Mouse (Mus musculus) testis, adult 2 months (tissue): ENCODE measurements around the gene Egln2. TPM values are rescaled to one million over a fixed set of nuclear protein-coding genes. Genes with fewer than 3 reads are reported as not detected.

Source experiments
- H3K27ac ChIP-seq: fragments of 200-500 bp; 2 replicates; pipeline ENCODE4 v1.5.1; 2012; ENCODE audit warnings: low read depth, low read length; ENCODE audit not compliant: control insufficient read depth, insufficient read depth
- H3K27me3 ChIP-seq: fragments of 200-500 bp; 2 replicates; pipeline ENCODE4 v1.6.1; 2012; ENCODE audit warnings: mild to moderate bottlenecking, low read length, moderate library complexity; ENCODE audit not compliant: control insufficient read depth, insufficient read depth
- H3K36me3 ChIP-seq: fragments of 200-500 bp; 2 replicates; pipeline ENCODE4 v1.6.1; 2012; ENCODE audit warnings: mild to moderate bottlenecking, low read length; ENCODE audit not compliant: control insufficient read depth, insufficient read depth
- H3K4me1 ChIP-seq: fragments of 200-500 bp; 2 replicates; pipeline ENCODE4 v1.6.1; 2012; ENCODE audit warnings: low read length; ENCODE audit not compliant: control insufficient read depth, insufficient read depth
- H3K4me3 ChIP-seq: fragments of 200-500 bp; 2 replicates; pipeline ENCODE4 v1.5.1; 2012; ENCODE audit warnings: low read depth, mild to moderate bottlenecking, low read length, moderate library complexity, mixed read lengths; ENCODE audit not compliant: control insufficient read depth
- CTCF ChIP-seq: fragments of 200-500 bp; IDR thresholded peaks from 2 replicates; pipeline ENCODE4 v1.5.1; 2012; ENCODE audit warnings: low read depth, mild to moderate bottlenecking, inconsistent platforms, low read length, moderate library complexity; ENCODE audit not compliant: control insufficient read depth, insufficient read depth, insufficient replicate concordance
- POLR2A ChIP-seq: fragments of 200-500 bp; IDR thresholded peaks from 2 replicates; pipeline ENCODE4 v1.6.1; 2012; ENCODE audit warnings: low read depth, mild to moderate bottlenecking, inconsistent platforms, low read length, moderate library complexity; ENCODE audit not compliant: control insufficient read depth
- polyA plus RNA-seq: library from polyadenylated mRNA; depleted of rRNA; stranded (reverse); fragments of >200 nt; gene quantifications from 2 replicates; pipeline ENCODE4 v1.2.3, GENCODE M21; 2012

The Egln2 gene
- polyA plus RNA-seq, 1 experiment: 622 TPM

DNA sequence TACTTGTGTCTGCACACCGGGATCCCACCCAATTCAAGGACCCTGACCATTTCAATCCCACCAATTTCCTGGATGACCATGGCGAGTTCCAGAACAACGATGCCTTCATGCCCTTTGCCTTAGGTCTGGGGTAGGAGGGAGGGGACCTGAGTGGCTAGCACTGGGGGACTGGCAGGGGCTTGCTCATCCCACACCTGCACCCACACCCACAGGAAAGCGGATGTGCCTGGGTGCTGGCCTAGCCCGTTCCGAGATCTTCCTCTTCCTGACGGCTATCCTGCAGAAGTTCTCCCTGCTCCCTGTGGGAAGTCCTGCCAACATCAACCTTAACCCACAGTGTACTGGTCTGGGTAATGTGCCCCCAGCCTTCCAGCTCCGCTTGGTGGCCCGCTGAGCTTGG is 8.4 kb downstream of the Egln2 start:
- no peak overlapping the region for H3K27ac ChIP-seq
- no peaks in the 10 kb centered on the region for H3K27me3 ChIP-seq
- no peak for TF ChIP-seq CTCF
- no peak for TF ChIP-seq POLR2A
- H3K4me1 ChIP-seq: peaks cover 11% of the 10 kb centered on the region
- peaks cover 2% of the 10 kb centered on the region for H3K36me3 ChIP-seq
- no peak overlapping the region for H3K4me3 ChIP-seq

DNA sequence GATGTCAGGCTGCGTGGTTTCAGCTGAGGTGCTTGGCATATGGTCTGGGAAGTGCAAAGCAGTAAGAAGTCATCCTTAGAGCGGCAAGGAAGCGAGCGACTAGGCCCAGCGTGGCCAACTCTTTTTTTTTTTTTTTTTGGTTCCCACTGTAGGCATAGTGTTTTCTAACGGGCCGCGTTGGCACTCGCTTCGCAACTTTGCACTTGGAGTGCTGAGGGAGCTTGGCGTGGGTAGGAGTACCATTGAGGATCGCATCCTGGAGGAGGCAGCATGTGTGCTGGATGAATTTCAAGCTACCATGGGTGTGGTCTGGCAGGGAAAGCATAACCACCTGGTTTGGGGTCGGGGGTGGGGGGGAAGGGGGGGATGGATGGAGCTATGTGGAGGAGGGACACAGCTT is 10.6 kb downstream of the Egln2 start:
- H3K4me3 ChIP-seq: no peak overlapping the region
- peaks cover 2% of the 10 kb centered on the region for H3K36me3 ChIP-seq
- TF ChIP-seq POLR2A: no peak
- TF ChIP-seq CTCF: no peak
- peaks cover 11% of the 10 kb centered on the region for H3K4me1 ChIP-seq
- no peaks in the 10 kb centered on the region for H3K27me3 ChIP-seq
- no peak overlapping the region for H3K27ac ChIP-seq

DNA sequence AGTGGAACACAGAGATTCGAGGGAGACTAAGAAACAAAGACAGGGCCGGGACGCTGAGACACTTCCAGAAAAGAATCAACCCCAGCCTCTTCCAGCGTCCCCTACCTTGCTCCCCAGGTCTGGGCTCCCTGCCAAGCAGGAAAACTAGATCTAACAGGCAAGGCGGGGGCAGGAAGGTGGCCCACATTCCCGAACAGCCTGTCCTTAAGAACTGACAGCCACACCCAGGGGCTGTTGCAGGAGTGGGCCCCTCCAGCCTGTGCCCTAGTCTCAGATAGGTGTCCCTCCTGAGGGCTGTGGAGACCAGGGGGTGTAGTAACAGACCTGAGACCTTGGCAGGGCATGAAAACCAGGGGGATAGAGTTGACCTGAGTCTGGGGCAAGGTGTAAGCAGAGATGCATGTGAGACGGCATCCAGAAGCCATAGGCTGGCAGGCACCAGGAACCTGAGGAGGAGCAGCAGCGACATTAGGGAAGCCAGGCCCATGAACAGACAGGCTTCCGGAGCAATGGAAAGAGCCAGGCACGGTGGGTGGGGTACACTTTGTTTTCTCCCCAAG is 13.3 kb downstream of the Egln2 start, which contains the start of gene Cyp2t4:
Gene Cyp2t4, plus strand, starts transcription at position 510 of the 560 bp plus-strand sequence.
- TF ChIP-seq CTCF (no peak), POLR2A (no peak)
- peaks cover 9% of the 10 kb centered on the region for H3K4me1 ChIP-seq
- H3K4me3 ChIP-seq: no peak within 1 kb of the TSS
- no peaks in the 10 kb centered on the region; the same call in none of the 2 replicates for H3K36me3 ChIP-seq
- H3K27me3 ChIP-seq: no peaks in the 10 kb centered on the region
- H3K27ac ChIP-seq: no peak within 1 kb of the TSS

DNA sequence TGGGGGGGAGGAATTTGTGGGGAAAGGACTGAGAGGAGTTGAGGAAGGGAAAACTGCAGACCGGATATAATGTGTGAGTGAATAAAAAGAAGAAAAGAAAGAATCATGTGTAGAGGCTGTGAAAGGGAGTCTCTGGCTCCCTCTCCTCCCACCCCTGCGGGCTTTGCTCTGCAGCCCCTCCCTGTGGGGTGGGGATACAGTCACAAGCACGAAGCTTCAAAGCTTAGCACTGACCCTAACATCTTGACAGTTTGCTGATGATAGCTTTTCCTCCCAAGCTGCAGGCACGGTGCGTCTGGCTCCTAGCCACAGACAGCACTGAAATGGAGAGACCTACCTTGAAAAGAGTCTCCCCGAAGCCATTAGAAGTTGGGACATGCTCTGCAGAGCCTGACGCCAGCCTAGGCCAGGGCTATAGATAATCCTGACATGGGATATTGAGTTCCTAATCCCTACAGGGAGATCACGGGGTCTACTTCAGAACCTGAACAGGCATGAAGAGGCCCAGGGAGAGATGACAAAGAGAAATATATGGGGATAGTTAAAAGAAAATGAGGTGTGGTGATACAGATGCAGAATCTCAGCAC is 30.1 kb downstream of the Egln2 start:
- peaks cover 4% of the 10 kb centered on the region; the same call in 1 of the 2 replicates for H3K4me1 ChIP-seq

DNA sequence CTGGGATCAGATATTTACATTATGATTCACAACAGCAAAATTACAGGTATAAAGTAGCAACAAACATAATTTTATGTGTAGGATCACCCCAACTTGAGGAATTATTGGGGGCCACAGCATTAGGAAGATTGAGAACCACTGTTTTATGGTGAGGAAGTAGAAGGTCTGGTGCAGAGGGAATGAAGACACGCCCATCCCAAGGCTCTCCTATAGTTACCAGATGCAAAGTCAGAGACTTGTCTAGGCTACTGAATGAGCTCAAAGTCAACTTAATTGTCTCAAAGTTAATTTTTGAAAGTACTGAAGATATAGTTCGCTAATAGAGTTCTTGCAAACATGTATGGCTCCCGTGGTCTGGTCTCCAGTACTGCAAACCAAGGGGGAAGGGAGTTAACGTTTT is 32.8 kb downstream of the Egln2 start:
- H3K27ac ChIP-seq: no peak overlapping the region
- H3K4me1 ChIP-seq: peaks cover 12% of the 10 kb centered on the region
- H3K4me3 ChIP-seq: no peak overlapping the region
- TF ChIP-seq POLR2A (no peak), CTCF (no peak)
- no peaks in the 10 kb centered on the region for H3K36me3 ChIP-seq
- H3K27me3 ChIP-seq: no peaks in the 10 kb centered on the region

More for the DNA sequence above, 30.1 kb downstream of the Egln2 start:
- Histone ChIP-seq H3K27ac (no peak overlapping the region), H3K27me3 (no peaks in the 10 kb centered on the region), H3K36me3 (no peaks in the 10 kb centered on the region), H3K4me3 (no peak overlapping the region)
- TF ChIP-seq CTCF (no peak), POLR2A (no peak)

DNA sequence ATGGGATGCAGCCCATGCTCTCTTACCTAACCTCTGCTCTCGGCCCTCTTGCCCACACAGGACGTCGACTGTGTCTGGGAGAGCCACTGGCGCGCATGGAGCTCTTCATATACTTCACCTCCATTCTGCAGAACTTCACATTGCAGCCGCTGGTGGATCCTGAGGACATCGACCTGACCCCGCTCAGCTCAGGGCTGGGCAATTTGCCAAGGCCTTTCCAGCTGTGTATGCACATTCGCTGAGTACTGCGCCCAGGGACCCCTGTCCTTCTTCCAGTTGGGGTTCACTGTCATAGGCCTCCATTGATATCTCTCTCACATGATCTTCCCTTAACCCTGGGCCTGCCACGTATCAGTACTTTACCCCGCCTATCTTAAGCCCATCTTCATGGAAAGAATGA is 33.4 kb downstream of the Egln2 start:
- Histone ChIP-seq H3K27ac (no peak overlapping the region), H3K36me3 (no peaks in the 10 kb centered on the region), H3K27me3 (no peaks in the 10 kb centered on the region), H3K4me1 (peaks cover 12% of the 10 kb centered on the region), H3K4me3 (no peak overlapping the region)
- no peak for TF ChIP-seq POLR2A

DNA sequence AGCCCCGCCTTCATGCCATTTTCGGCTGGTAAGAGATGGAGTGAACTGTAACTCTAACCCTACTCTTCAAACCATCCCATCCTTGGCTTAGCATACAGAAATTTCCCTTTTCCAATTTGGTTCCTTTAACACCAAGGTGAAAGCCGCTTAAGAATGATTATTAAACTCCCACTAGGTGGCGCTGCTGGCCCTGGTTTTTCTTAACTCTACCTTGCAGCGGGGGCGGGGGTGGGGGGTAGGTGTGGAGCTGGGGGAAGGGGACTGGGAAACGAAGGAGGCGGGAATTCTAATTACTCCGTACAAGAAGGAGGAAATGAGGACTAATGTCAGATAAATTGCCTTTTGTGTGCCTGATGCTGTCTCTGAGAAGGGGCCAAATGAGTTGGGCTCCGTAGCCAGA is 34.0 kb downstream of the Egln2 start:
- TF ChIP-seq POLR2A (no peak), CTCF (peak; percentile 36; the same call in 1 of the 2 replicates)
- H3K4me1 ChIP-seq: peaks cover 12% of the 10 kb centered on the region
- no peaks in the 10 kb centered on the region for H3K36me3 ChIP-seq

DNA sequence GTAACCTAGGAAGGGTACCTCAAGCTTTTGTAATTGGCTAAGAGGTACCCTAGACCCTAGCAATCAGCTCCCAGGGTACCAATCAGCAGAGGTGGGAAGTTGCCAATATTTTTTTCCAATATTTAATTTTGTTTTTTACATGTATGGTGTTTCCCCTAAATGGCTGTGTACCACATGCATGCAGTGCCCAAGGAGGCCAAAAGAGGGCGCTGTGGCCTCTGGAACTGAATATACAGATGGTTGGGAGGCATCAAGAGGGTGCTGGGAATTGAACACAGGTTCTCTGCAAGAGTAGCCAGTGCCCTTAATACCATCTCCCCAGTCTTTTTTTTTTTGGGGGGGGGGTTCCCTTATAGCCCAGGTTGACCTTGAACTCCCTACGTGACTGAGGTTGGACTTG is 35.2 kb downstream of the Egln2 start:
- no peaks in the 10 kb centered on the region for H3K27me3 ChIP-seq
- H3K36me3 ChIP-seq: no peaks in the 10 kb centered on the region
- H3K4me1 ChIP-seq: peaks cover 12% of the 10 kb centered on the region
- TF ChIP-seq POLR2A (no peak), CTCF (peak; percentile 84; the same call in 1 of the 2 replicates)
- H3K4me3 ChIP-seq: no peak overlapping the region; the same call in 1 of the 2 replicates
- H3K27ac ChIP-seq: no peak overlapping the region

More for the DNA sequence above, 34.0 kb downstream of the Egln2 start:
- Histone ChIP-seq H3K4me3 (no peak overlapping the region), H3K27ac (no peak overlapping the region), H3K27me3 (no peaks in the 10 kb centered on the region)
